In genomic region chr1:165765041-165765440, GRCm38 (mm10) we compare ENCODE assay signal across 9 mouse cellular contexts. TPM values are rescaled to one million over a fixed set of nuclear protein-coding genes. Genes with fewer than 3 reads are reported as not detected.
DNase-seq lines count a peak whose midpoint lies in the region; ATAC-seq and TF ChIP-seq lines count a peak whose summit lies in the region.
"Had no signal": no experiment of that assay in that cellular context is flagged by ENCODE, and none has a peak within 500 bp of the region (broad histone marks: within the 10 kb centered on the region; RNA-seq: fewer than 3 reads in every experiment).

No protein-coding gene starts in this region.

- H3K9ac ChIP-seq in kidney, postnatal 0 days (ENCODE audit: low read depth, low read length), result no peak overlapping the region
- no peak overlapping the region for H3K9ac ChIP-seq in intestine, embryonic 14.5 days (ENCODE audit: low read length)
- no peak overlapping the region for H3K9ac ChIP-seq in midbrain, postnatal 0 days (replicated peaks; ENCODE audit: low read length, poor library complexity, severe bottlenecking)

- peaks cover 57% of the 10 kb centered on the region for H3K36me3 ChIP-seq in erythroblast, embryonic 14.5 days (ENCODE audit: control insufficient read depth)
- H3K36me3 ChIP-seq in kidney, postnatal 0 days (ENCODE audit: insufficient read depth, low read length), result no peaks in the 10 kb centered on the region
- H3K36me3 ChIP-seq in intestine, embryonic 14.5 days (ENCODE audit: control insufficient read depth, insufficient read depth, low read length), result 0 out of 2 replicates have a peak, but pooled peaks cover 4% of the 10 kb centered on the region
- H3K36me3 ChIP-seq in midbrain, postnatal 0 days (ENCODE audit: insufficient read depth, low read length), result no peaks in the 10 kb centered on the region

- no peaks in the 10 kb centered on the region for H3K27me3 ChIP-seq in erythroblast, embryonic 14.5 days (ENCODE audit: control insufficient read depth)
- no peaks in the 10 kb centered on the region for H3K27me3 ChIP-seq in kidney, postnatal 0 days (ENCODE audit: insufficient read depth, low read length)
- H3K27me3 ChIP-seq in intestine, embryonic 14.5 days (replicated peaks; ENCODE audit: control insufficient read depth, insufficient read depth, low read length), result no peaks in the 10 kb centered on the region
- H3K27me3 ChIP-seq in midbrain, postnatal 0 days (ENCODE audit: insufficient read depth, low read length), result no peaks in the 10 kb centered on the region

- peak overlapping the region; percentile 100 for H3K4me3 ChIP-seq in erythroblast, embryonic 14.5 days (replicated peaks)
- no peak overlapping the region for H3K4me3 ChIP-seq in kidney, postnatal 0 days (replicated peaks; ENCODE audit: low read depth, low read length)
- H3K4me3 ChIP-seq in intestine, embryonic 14.5 days (ENCODE audit: low read depth, low read length), result no peak overlapping the region
- no peak overlapping the region for H3K4me3 ChIP-seq in midbrain, postnatal 0 days (ENCODE audit: low read depth, low read length)

- no peaks in the 10 kb centered on the region for H3K9me3 ChIP-seq in erythroblast, embryonic 14.5 days (ENCODE audit: control insufficient read depth, low read length)
- no peaks in the 10 kb centered on the region for H3K9me3 ChIP-seq in kidney, postnatal 0 days (replicated peaks; ENCODE audit: low read length)
- H3K9me3 ChIP-seq in intestine, embryonic 14.5 days (ENCODE audit: control insufficient read depth, low read length), result no peaks in the 10 kb centered on the region
- no peaks in the 10 kb centered on the region for H3K9me3 ChIP-seq in midbrain, postnatal 0 days (ENCODE audit: low read length)

- no peak overlapping the region for H3K27ac ChIP-seq in kidney, postnatal 0 days
- no peak overlapping the region for H3K27ac ChIP-seq in intestine, embryonic 14.5 days (ENCODE audit: low read depth)
- no peak overlapping the region for H3K27ac ChIP-seq in midbrain, postnatal 0 days (ENCODE audit: low read depth, low read length)

- DNase-seq in kidney, postnatal 0 days (ENCODE audit: low spot score), result no peak
- no peak for DNase-seq in kidney, adult 18-20 months
- peak; percentile 41 for DNase-seq in intestine, embryonic 14.5 days (ENCODE audit: low spot score)
- no peak for DNase-seq in midbrain, postnatal 0 days (ENCODE audit: low spot score)
- DNase-seq in gastrocnemius, postnatal 4 days (ENCODE audit: low spot score in 2 of 2), result no peak
- DNase-seq: cerebellum, postnatal 14 days had no signal

- H3K4me1 ChIP-seq in erythroblast, embryonic 14.5 days (ENCODE audit: control insufficient read depth), result peaks cover 70% of the 10 kb centered on the region
- H3K4me1 ChIP-seq in kidney, postnatal 0 days (replicated peaks; ENCODE audit: insufficient read depth, low read length), result peaks cover 8% of the 10 kb centered on the region; the same call in 1 of the 2 replicates
- H3K4me1 ChIP-seq in intestine, embryonic 14.5 days (replicated peaks; ENCODE audit: control insufficient read depth, insufficient read depth, low read length), result peaks cover 11% of the 10 kb centered on the region
- H3K4me1 ChIP-seq in midbrain, postnatal 0 days (ENCODE audit: insufficient read depth, low read length), result peaks cover 5% of the 10 kb centered on the region; the same call in 1 of the 2 replicates

- WGBS in kidney, postnatal 0 days, result 84% methylated on average over 11 of the region's 11 CpGs
- 83% methylated on average over 11 of the region's 11 CpGs for WGBS in intestine, embryonic 14.5 days
- 87% methylated on average over 11 of the region's 11 CpGs for WGBS in midbrain, postnatal 0 days

- H3K4me2 ChIP-seq in kidney, postnatal 0 days (ENCODE audit: low read length), result peak overlapping the region; percentile 80
- H3K4me2 ChIP-seq in intestine, embryonic 14.5 days (ENCODE audit: low read length), result no peak overlapping the region
- peak overlapping the region; percentile 73 for H3K4me2 ChIP-seq in midbrain, postnatal 0 days (ENCODE audit: low read depth, low read length, poor library complexity, severe bottlenecking)

- no peak for ATAC-seq in erythroblast, adult 5-6 weeks (replicated peaks; ENCODE audit: low FRiP score, poor library complexity, severe bottlenecking)
- no peak for ATAC-seq in kidney, postnatal 0 days (replicated peaks; ENCODE audit: low FRiP score, low read depth)
- no peak for ATAC-seq in intestine, embryonic 14.5 days (replicated peaks; ENCODE audit: low FRiP score, low TSS enrichment, low read depth)
- ATAC-seq in midbrain, postnatal 0 days (ENCODE audit: low FRiP score), result no peak
- no peak for ATAC-seq in monocyte, adult 5-6 weeks (replicated peaks; ENCODE audit: insufficient number of reproducible peaks, low FRiP score, low TSS enrichment, poor library complexity, severe bottlenecking)

- no peak for TF ChIP-seq CTCF in kidney, postnatal 0 days (IDR thresholded peaks at IDR 0.05; ENCODE audit: low read depth)
- TF ChIP-seq CTCF in midbrain, postnatal 0 days (IDR thresholded peaks at IDR 0.05), result no peak

RNA-seq across cellular contexts. Expression of gene Creg1, which starts 1.5 kb away (rescaled TPM):
- polyA plus RNA-seq in erythroblast, embryonic 14.5 days (2012), result 49.2 and 54.6 TPM in 2 replicates
- total RNA-seq in erythroblast, adult 5-6 weeks (2015; ENCODE audit: low replicate concordance), result 921 and 924 TPM in 2 replicates
- total RNA-seq in erythroblast, adult 5-6 weeks (2017; ENCODE audit: low replicate concordance), result 849 and 890 TPM in 2 replicates
- polyA plus RNA-seq in kidney, postnatal 0 days (2015; fragmentation: Nextera tagmentation; extraction: Ambion mirVana), result 89.9 and 90.2 TPM in 2 replicates
- polyA plus RNA-seq in intestine, embryonic 14.5 days (2014; fragmentation: Nextera tagmentation; extraction: Ambion mirVana), result 78.7 and 81.2 TPM in 2 replicates
- total RNA-seq in midbrain, postnatal 0 days (2014; rRNA removed), result 21.3 and 22.7 TPM in 2 replicates
- polyA plus RNA-seq in midbrain, postnatal 0 days (2015; fragmentation: Nextera tagmentation; extraction: Ambion mirVana), result 47.0 and 49.1 TPM in 2 replicates
- total RNA-seq in monocyte, adult 5-6 weeks (2017), result 97.4 to 180 TPM (median 175 TPM) in 3 replicates
- 10 to 100 TPM; 27.5 to 28.3 TPM for total RNA-seq in gastrocnemius, postnatal 4 days (2021)

RNA-seq across cellular contexts. Expression of gene Cd247, which starts 23.4 kb away (rescaled TPM):
- polyA plus RNA-seq in erythroblast, embryonic 14.5 days (2012), result 0.03 and 0.05 TPM in 2 replicates
- 1.0 TPM in 1 of 2 replicates, not detected in the other for total RNA-seq in erythroblast, adult 5-6 weeks (2015; ENCODE audit: low replicate concordance)
- 0.68 and 4.2 TPM in 2 replicates for total RNA-seq in erythroblast, adult 5-6 weeks (2017; ENCODE audit: low replicate concordance)
- 0.47 and 0.67 TPM in 2 replicates for polyA plus RNA-seq in kidney, postnatal 0 days (2015; fragmentation: Nextera tagmentation; extraction: Ambion mirVana)
- polyA plus RNA-seq in intestine, embryonic 14.5 days (2014; fragmentation: Nextera tagmentation; extraction: Ambion mirVana), result 0.81 and 1.6 TPM in 2 replicates
- 0.66 TPM in 1 of 2 replicates, not detected in the other for total RNA-seq in midbrain, postnatal 0 days (2014; rRNA removed)
- polyA plus RNA-seq in midbrain, postnatal 0 days (2015; fragmentation: Nextera tagmentation; extraction: Ambion mirVana), result 0.59 and 0.83 TPM in 2 replicates
- total RNA-seq in monocyte, adult 5-6 weeks (2017), result 43.0 to 147 TPM (median 60.9 TPM) in 3 replicates
- total RNA-seq in gastrocnemius, postnatal 4 days (2021), result 1 to 10 TPM in 1 of 2 experiments, under 1 TPM in 1; 0.70 to 1.1 TPM

RNA-seq across cellular contexts. Expression of gene Rcsd1, which starts 55.5 kb away (rescaled TPM):
- polyA plus RNA-seq in erythroblast, embryonic 14.5 days (2012), result 0.11 and 0.19 TPM in 2 replicates
- 20.0 and 25.5 TPM in 2 replicates for total RNA-seq in erythroblast, adult 5-6 weeks (2015; ENCODE audit: low replicate concordance)
- 27.2 and 29.6 TPM in 2 replicates for total RNA-seq in erythroblast, adult 5-6 weeks (2017; ENCODE audit: low replicate concordance)
- 53.7 and 57.5 TPM in 2 replicates for polyA plus RNA-seq in kidney, postnatal 0 days (2015; fragmentation: Nextera tagmentation; extraction: Ambion mirVana)
- 29.1 and 31.4 TPM in 2 replicates for polyA plus RNA-seq in intestine, embryonic 14.5 days (2014; fragmentation: Nextera tagmentation; extraction: Ambion mirVana)
- 7.6 and 7.9 TPM in 2 replicates for total RNA-seq in midbrain, postnatal 0 days (2014; rRNA removed)
- polyA plus RNA-seq in midbrain, postnatal 0 days (2015; fragmentation: Nextera tagmentation; extraction: Ambion mirVana), result 8.0 and 9.1 TPM in 2 replicates
- 85.7 to 143 TPM (median 87.9 TPM) in 3 replicates for total RNA-seq in monocyte, adult 5-6 weeks (2017)
- total RNA-seq in gastrocnemius, postnatal 4 days (2021), result 100 to 1,000 TPM; 108 to 126 TPM
